Mouse (Mus musculus) CH12.LX (cell line): ENCODE data around the gene Arhgef40. TPM values are rescaled to one million over a fixed set of nuclear protein-coding genes. Genes with fewer than 3 reads are reported as not detected.
A peak's percentile ranks its signal among the peaks of the same experiment; 100 is the strongest.

Experiments
- DNase-seq: peaks from one replicate; pipeline ENCODE4 v3.0.0-alpha.2; 2013; ENCODE audit errors: extremely low read depth
- H3K27ac ChIP-seq: 2 replicates; pipeline ENCODE4 v1.5.1; 2012; ENCODE audit warnings: low read depth, mild to moderate bottlenecking, control low read depth, moderate library complexity; ENCODE audit not compliant: insufficient read depth
- H3K27me3 ChIP-seq: replicated peaks from 2 replicates; pipeline ENCODE3; 2012; ENCODE audit warnings: inconsistent platforms
- H3K36me3 ChIP-seq, 2 experiments: replicated peaks in 1 of 2; 2 replicates each; pipeline versions ENCODE3 to v1.6.1; 2012; ENCODE audit warnings: inconsistent platforms in 1 of 2, low read length in 1 of 2, mild to moderate bottlenecking in 1 of 2, mixed read lengths in 1 of 2, moderate library complexity in 1 of 2; ENCODE audit not compliant: control insufficient read depth in 1 of 2, insufficient read depth in 1 of 2
- H3K4me1 ChIP-seq, 2 experiments: 2 replicates each; pipeline ENCODE4 v1.6.1; 2012; ENCODE audit warnings: inconsistent platforms in 1 of 2, moderate library complexity in 1 of 2; ENCODE audit not compliant: insufficient read depth in 2 of 2, control insufficient read depth in 1 of 2
- H3K4me2 ChIP-seq: 2 replicates; pipeline ENCODE4 v1.6.1; 2012; ENCODE audit warnings: low read depth, mild to moderate bottlenecking, control low read depth; ENCODE audit not compliant: poor library complexity, insufficient read depth, severe bottlenecking
- H3K4me3 ChIP-seq, 3 experiments: fragments of 150-350 bp in 1 of 3; sonication (generic) in 1 of 3; replicated peaks in 1 of 3; 2 replicates each; pipeline versions ENCODE3 to v1.5.1; 2011 to 2012; ENCODE audit warnings: low read depth in 2 of 3, low read length in 2 of 3, mild to moderate bottlenecking in 2 of 3, moderate library complexity in 2 of 3, control low read depth in 1 of 3, improper control_type of control experiment in 1 of 3, inconsistent platforms in 1 of 3, mixed read lengths in 1 of 3; ENCODE audit not compliant: poor library complexity in 1 of 3
- H3K79me2 ChIP-seq: replicated peaks from 2 replicates; pipeline ENCODE4 v1.6.1; 2012; ENCODE audit warnings: mild to moderate bottlenecking, moderate library complexity; ENCODE audit not compliant: control insufficient read depth, poor library complexity, insufficient read depth, severe bottlenecking; ENCODE audit errors: extremely low read depth
- H3K9ac ChIP-seq: 2 replicates; pipeline ENCODE4 v1.6.1; 2012; ENCODE audit warnings: low read depth, mild to moderate bottlenecking, control low read depth, moderate library complexity; ENCODE audit not compliant: insufficient read depth
- H3K9me3 ChIP-seq: replicated peaks from 2 replicates; pipeline ENCODE3; 2012; ENCODE audit warnings: low read length, inconsistent platforms, mixed read lengths
- BHLHE40 ChIP-seq: IDR thresholded peaks from 2 replicates; pipeline ENCODE4 v1.6.1; 2011; ENCODE audit warnings: mild to moderate bottlenecking, low read depth, low read length, improper control_type of control experiment
- CHD2 ChIP-seq: IDR thresholded peaks from 2 replicates; pipeline ENCODE4 v1.6.1; 2011; ENCODE audit warnings: low read length, improper control_type of control experiment
- CTCF ChIP-seq, 2 experiments: IDR thresholded peaks in 1 of 2; conservative IDR thresholded peaks in 1 of 2; 2 replicates each; pipeline ENCODE4 v1.5.1; 2011 to 2012; ENCODE audit warnings: low read depth in 2 of 2, low read length in 2 of 2, improper control_type of control experiment in 1 of 2, inconsistent platforms in 1 of 2, mild to moderate bottlenecking in 1 of 2, moderate library complexity in 1 of 2
- E2F4 ChIP-seq: IDR thresholded peaks from 2 replicates; pipeline ENCODE4 v1.6.1; 2011; ENCODE audit warnings: low read depth, low read length, improper control_type of control experiment; ENCODE audit not compliant: insufficient replicate concordance
- EP300 ChIP-seq: IDR thresholded peaks from 2 replicates; pipeline ENCODE4 v1.6.1; 2011; ENCODE audit warnings: low read length, improper control_type of control experiment
- HCFC1 ChIP-seq: IDR thresholded peaks from 2 replicates; pipeline ENCODE4 v1.6.1; 2012; ENCODE audit warnings: low read depth, mild to moderate bottlenecking, inconsistent platforms, low read length, improper control_type of control experiment
- IRF4 ChIP-seq: IDR thresholded peaks from 2 replicates; pipeline ENCODE4 v1.6.1; 2014; ENCODE audit warnings: low read depth, mild to moderate bottlenecking, inconsistent platforms, low read length, improper control_type of control experiment
- MAX ChIP-seq: IDR thresholded peaks from 2 replicates; pipeline ENCODE4 v1.6.1; 2011; ENCODE audit warnings: low read length, improper control_type of control experiment
- MAZ ChIP-seq: IDR thresholded peaks from 2 replicates; pipeline ENCODE4 v1.6.1; 2012; ENCODE audit warnings: low read depth, mild to moderate bottlenecking, inconsistent platforms, low read length, improper control_type of control experiment, moderate library complexity
- MEF2A ChIP-seq: IDR thresholded peaks from 2 replicates; pipeline ENCODE4 v1.6.1; 2014; ENCODE audit warnings: low read depth, mild to moderate bottlenecking, inconsistent platforms, low read length, improper control_type of control experiment, borderline replicate concordance
- MXI1 ChIP-seq: IDR thresholded peaks from 2 replicates; pipeline ENCODE4 v1.6.1; 2011; ENCODE audit warnings: mild to moderate bottlenecking, low read depth, low read length, improper control_type of control experiment
- NELFE ChIP-seq: IDR thresholded peaks from 2 replicates; pipeline ENCODE4 v1.6.1; 2011; ENCODE audit warnings: low read depth, low read length, improper control_type of control experiment
- NRF1 ChIP-seq: IDR thresholded peaks from 2 replicates; pipeline ENCODE4 v1.6.1; 2014; ENCODE audit warnings: low read depth, mild to moderate bottlenecking, inconsistent platforms, low read length, improper control_type of control experiment, moderate library complexity
- PAX5 ChIP-seq: IDR thresholded peaks from 2 replicates; pipeline ENCODE4 v1.6.1; 2012; ENCODE audit warnings: low read length, inconsistent platforms, mixed read lengths
- RAD21 ChIP-seq: IDR thresholded peaks from 2 replicates; pipeline ENCODE4 v1.6.1; 2011; ENCODE audit warnings: low read depth, mild to moderate bottlenecking, low read length, improper control_type of control experiment, moderate library complexity
- UBTF ChIP-seq: IDR thresholded peaks from 2 replicates; pipeline ENCODE4 v1.6.1; 2012; ENCODE audit warnings: low read depth, mild to moderate bottlenecking, inconsistent platforms, low read length, improper control_type of control experiment, moderate library complexity
- USF1 ChIP-seq: IDR thresholded peaks from 2 replicates; pipeline ENCODE4 v1.6.1; 2014; ENCODE audit warnings: low read depth, mild to moderate bottlenecking, inconsistent platforms, low read length, improper control_type of control experiment
- ZC3H11A ChIP-seq: IDR thresholded peaks from 2 replicates; pipeline ENCODE4 v1.6.1; 2012; ENCODE audit warnings: low read depth, mild to moderate bottlenecking, inconsistent platforms, low read length, improper control_type of control experiment
- ZKSCAN1 ChIP-seq: IDR thresholded peaks from 2 replicates; pipeline ENCODE4 v1.6.1; 2012; ENCODE audit warnings: low read depth, inconsistent platforms, low read length, improper control_type of control experiment, borderline replicate concordance
- ZNF384 ChIP-seq: IDR thresholded peaks from 2 replicates; pipeline ENCODE4 v1.6.1; 2012; ENCODE audit warnings: low read depth, low read length, improper control_type of control experiment, inconsistent platforms
- dilution Hi-C: fragments of 300-500 bp; cut with MboI; formaldehyde crosslinking; loops from 2 replicates; pipeline ENCODE4 v1.14.3; 2020; ENCODE audit warnings: low sequenced_read_pairs; ENCODE audit not compliant: extremely low pct_unique_long_range_greater_than_20kb, extremely low pct_ligation_motif_present
- in situ Hi-C: fragments of 300-500 bp; cut with MboI; formaldehyde crosslinking; loops from 3 replicates; pipeline ENCODE4 v1.14.3; 2019; ENCODE audit warnings: low sequenced_read_pairs, low pct_ligation_motif_present, low pct_unique_long_range_greater_than_20kb, mixed read lengths
- polyA plus RNA-seq: library from polyadenylated mRNA; unstranded; fragments of >175 nt; gene quantifications from 2 replicates; pipeline ENCODE4 v1.2.1, GENCODE M21; 2012; ENCODE audit warnings: low read depth; ENCODE audit not compliant: insufficient read length
- total RNA-seq, 2 experiments: library from RNA; depleted of rRNA; stranded (reverse); fragments of 300-350 nt in 1 of 2; fragments of >200 nt in 1 of 2; gene quantifications; 2 replicates each; pipeline ENCODE4 v1.2.3; 2012 to 2014

Arhgef40 gene
- total and polyA plus RNA-seq, 3 experiments = 0.62 to 3.8 (median 1.1) TPM

DNA sequence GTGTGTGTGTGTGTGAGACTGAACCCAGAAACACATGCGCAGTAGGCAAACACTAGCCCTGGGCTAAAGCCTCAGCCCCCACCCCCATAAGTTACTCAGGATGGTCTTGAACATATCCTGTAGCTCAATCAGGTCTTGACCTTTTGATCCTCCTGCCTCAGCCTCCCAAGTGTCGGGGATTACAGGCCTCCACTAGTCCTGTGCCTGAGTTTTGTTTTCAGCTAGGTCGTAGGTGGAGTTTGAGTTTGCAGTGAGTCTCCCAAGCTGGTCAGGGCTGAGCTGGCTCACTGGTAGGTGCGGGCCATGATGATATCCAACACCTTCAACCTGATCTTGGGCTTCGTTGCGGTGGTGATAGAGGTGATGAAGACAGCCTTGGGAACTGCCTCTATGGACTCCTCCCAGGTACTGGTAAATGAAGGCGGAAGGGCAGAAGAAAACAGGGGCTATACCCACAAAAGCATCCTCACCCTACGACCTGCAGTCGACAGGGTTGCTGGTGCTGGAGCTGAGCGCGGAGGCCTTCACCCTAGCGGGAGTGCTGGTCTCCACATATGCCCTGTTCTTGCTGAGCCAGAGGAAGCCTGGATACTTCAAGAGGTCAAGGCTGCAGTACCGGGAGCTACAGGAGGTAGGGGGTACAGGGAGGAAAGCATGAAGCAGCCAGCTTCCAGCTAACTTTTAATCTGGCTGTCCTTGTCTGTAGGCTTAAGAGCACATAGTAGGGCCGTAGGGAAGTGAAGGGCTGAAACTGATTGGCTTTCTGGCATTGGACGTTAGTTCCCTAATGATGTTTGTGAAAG, 33.9 kb downstream of the Arhgef40 start:
- dilution Hi-C loops = no loop called here
- no peaks in the 10 kb centered on the region for H3K9me3 ChIP-seq
- no peak for DNase-seq
- peaks cover 21 to 51% of the 10 kb centered on the region in 2 experiments for H3K4me1 ChIP-seq
- H3K4me3 ChIP-seq = peak overlapping the region in 2 of 3 experiments; percentile 67 to 72
- in situ Hi-C loops = no loop called here
- H3K27me3 ChIP-seq = no peaks in the 10 kb centered on the region
- H3K36me3 ChIP-seq = peaks cover 0 to 17% of the 10 kb centered on the region in 2 experiments
- H3K79me2 ChIP-seq = no peaks in the 10 kb centered on the region; the same call in 1 of the 2 replicates
- no peak overlapping the region for H3K27ac ChIP-seq
- H3K9ac ChIP-seq = peak overlapping the region; percentile 94; the same call in 1 of the 2 replicates
- TF ChIP-seq BHLHE40 = no peak
- TF ChIP-seq ZNF384 = no peak
- TF ChIP-seq ZKSCAN1 = peak; percentile 84
- no peak for TF ChIP-seq NRF1
- TF ChIP-seq MAX = no peak
- TF ChIP-seq MXI1 = no peak
- TF ChIP-seq, all 38 proteins: peak for 1
- peak overlapping the region; percentile 63 for H3K4me2 ChIP-seq

DNA sequence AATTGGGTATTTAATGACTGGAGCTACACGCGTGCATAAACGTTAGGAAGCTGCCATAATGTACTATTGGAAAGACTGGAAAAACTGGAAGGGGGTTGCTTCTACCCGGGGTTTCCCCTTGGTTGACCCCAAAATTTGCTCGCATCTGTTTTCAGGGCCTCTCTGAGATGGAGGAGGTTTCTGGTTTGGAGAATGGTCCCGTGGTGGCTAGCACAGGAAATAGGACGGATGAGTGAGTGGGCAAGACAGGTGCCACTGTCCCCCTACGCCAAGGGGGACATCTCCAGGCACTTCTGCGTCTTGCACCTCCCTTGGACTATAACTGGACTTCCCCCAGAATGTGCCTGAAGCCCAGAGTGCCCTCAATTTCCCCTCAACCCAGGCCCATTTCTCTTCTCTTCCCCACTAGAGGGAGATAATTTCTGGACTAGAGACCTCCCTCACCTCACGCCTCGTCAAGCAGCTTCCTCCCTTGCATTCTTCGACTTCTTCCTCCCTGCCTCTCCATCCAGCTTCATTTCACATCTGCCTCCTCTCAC, 34.6 kb downstream of the Arhgef40 start:
- peak overlapping the region; percentile 94 for H3K9ac ChIP-seq
- H3K4me1 ChIP-seq = peaks cover 21 to 49% of the 10 kb centered on the region in 2 experiments
- peak overlapping the region; percentile 67 to 72 (median 71) for H3K4me3 ChIP-seq
- DNase-seq = no peak
- H3K4me2 ChIP-seq = peak overlapping the region; percentile 63
- no peaks in the 10 kb centered on the region for H3K27me3 ChIP-seq
- peak overlapping the region; percentile 88 for H3K27ac ChIP-seq
- dilution Hi-C loops = no loop called here
- TF ChIP-seq EP300 = no peak
- TF ChIP-seq CTCF (conservative IDR thresholded peaks at IDR 0.05 in 1 of 2, IDR thresholded peaks at IDR 0.05 in 1 of 2; ENCODE audit: low read depth in 2 of 2, low read length in 2 of 2) = peak in 1 of 2 experiments; percentile 55; a peak in 2 of 4 replicates
- no peak for TF ChIP-seq BHLHE40
- TF ChIP-seq, all 38 proteins: peak for 1
- Histone ChIP-seq H3K79me2 (no peaks in the 10 kb centered on the region; the same call in 1 of the 2 replicates), H3K36me3 (peaks cover 0 to 17% of the 10 kb centered on the region in 2 experiments), H3K9me3 (no peaks in the 10 kb centered on the region)
- in situ Hi-C loops = no loop called here

DNA sequence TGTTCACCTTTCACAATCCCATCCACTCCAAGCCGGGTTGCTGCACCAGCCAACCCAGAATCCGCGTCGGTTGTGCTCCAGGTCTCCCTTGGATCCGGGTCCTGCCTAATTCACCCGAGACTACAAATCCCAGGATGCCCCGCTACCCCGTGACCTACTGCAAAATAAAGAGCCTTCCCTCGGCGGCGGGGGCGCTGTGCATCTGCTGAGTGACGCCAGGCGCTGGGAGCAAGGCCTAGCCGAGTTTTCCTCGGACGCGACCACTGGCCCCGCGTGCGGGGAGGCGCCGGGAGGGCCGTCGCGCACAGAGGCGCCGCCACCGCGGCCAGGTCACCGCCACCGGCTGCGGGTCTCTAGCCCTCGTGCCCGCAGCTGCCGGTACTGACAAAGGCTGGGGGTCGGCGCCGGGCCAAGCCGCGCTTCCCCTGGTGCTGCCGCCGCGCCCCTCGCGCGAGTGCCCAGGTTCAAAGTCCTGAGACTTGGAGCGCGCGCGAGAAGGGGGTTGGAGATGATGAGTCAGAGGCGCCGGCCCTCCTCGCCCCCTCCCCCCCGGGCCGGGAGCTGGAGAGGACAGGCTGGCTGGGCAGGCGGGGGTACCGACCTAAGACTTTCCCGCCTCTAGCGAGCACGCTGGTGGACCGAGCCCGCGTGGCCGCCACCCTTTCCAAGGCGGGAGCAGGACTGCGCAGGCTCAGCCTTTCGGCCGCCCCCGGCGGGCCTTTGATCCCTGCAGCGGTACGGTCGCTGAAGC, 35.2 kb downstream of the Arhgef40 start:
- dilution Hi-C loops (no loop called here), in situ Hi-C loops (loop anchor here (5.0 kb wide), 1 partner anchor 112 kb away; no protein-coding TSS in a partner anchor)
- peak; percentile 75; the same call in 1 of the 2 replicates for TF ChIP-seq UBTF
- TF ChIP-seq MEF2A = peak; percentile 61
- peak; percentile 92 for TF ChIP-seq MAZ
- TF ChIP-seq USF1 = peak; percentile 89
- peak; percentile 95 for TF ChIP-seq HCFC1
- peak; percentile 70 for TF ChIP-seq BHLHE40
- no peak for TF ChIP-seq ZC3H11A
- peak; percentile 68 for TF ChIP-seq MAX
- no peak for TF ChIP-seq PAX5
- TF ChIP-seq IRF4 = peak; percentile 75
- TF ChIP-seq ZNF384 = no peak
- peak; percentile 49 for TF ChIP-seq NELFE
- no peak; the same call in none of the 2 replicates for TF ChIP-seq RAD21
- TF ChIP-seq E2F4 = no peak
- peak; percentile 96 for TF ChIP-seq CHD2

More for the DNA sequence above, 35.2 kb downstream of the Arhgef40 start:
- H3K9me3 ChIP-seq = no peaks in the 10 kb centered on the region
- H3K9ac ChIP-seq = peak overlapping the region; percentile 94
- peak overlapping the region; percentile 72 for H3K4me2 ChIP-seq
- H3K4me3 ChIP-seq = peak overlapping the region; percentile 67 to 72 (median 71)
- peak; percentile 97 for DNase-seq
- H3K36me3 ChIP-seq = peaks cover 0 to 17% of the 10 kb centered on the region in 2 experiments
- peak overlapping the region; percentile 88 for H3K27ac ChIP-seq
- H3K4me1 ChIP-seq = peaks cover 23 to 55% of the 10 kb centered on the region in 2 experiments
- no peaks in the 10 kb centered on the region; the same call in 1 of the 2 replicates for H3K79me2 ChIP-seq
- no peaks in the 10 kb centered on the region for H3K27me3 ChIP-seq
